Mouse (Mus musculus): ENCODE measurements around the gene Gm973.

- TF ChIP-seq CTCF (IDR thresholded peaks at IDR 0.05; ENCODE audit: extremely low read depth, insufficient read length, insufficient replicate concordance, low read depth, low read length) (no peak), POLR2A (IDR thresholded peaks at IDR 0.05; ENCODE audit: low read depth, low read length) (no peak)
Observed at GRCm38 (mm10) chr1:59631986-59632659, 116.1 kb downstream of the Gm973 start.

Measured in small intestine, adult 2 months (tissue).